Mouse (Mus musculus): ENCODE measurements around the gene Abcb8. TPM values are rescaled to one million over a fixed set of nuclear protein-coding genes. Genes with fewer than 3 reads are reported as not detected.

Abcb8 gene
- polyA plus RNA-seq, 1 experiment = 28.8 TPM

GRCm38 (mm10) chr5:24455076-24455475 lies 61.6 kb downstream of the Abcb8 start:
- no peak for DNase-seq (ENCODE audit: low spot score)

GRCm38 (mm10) chr5:24455613-24456012 lies 62.1 kb downstream of the Abcb8 start:
- DNase-seq (ENCODE audit: low spot score) = no peak

Other genes with a start within 250 kb of the Abcb8 start
- 8.3 and 8.7 TPM in 2 replicates for gene Nupl2, start 228.7 kb upstream of the Abcb8 start, polyA plus RNA-seq (2012; rRNA removed)
- 56.0 and 70.5 TPM in 2 replicates for gene Kcnh2, start 42.1 kb upstream of the Abcb8 start, polyA plus RNA-seq (2012; rRNA removed)
- gene Nos3, start 28.9 kb upstream of the Abcb8 start, polyA plus RNA-seq (2012; rRNA removed) = 7.3 and 8.3 TPM in 2 replicates
- 3.1 and 5.1 TPM in 2 replicates for gene Atg9b, start 1.5 kb upstream of the Abcb8 start, polyA plus RNA-seq (2012; rRNA removed)
- 0.29 and 0.50 TPM in 2 replicates for gene Asic3, start 19.7 kb downstream of the Abcb8 start, polyA plus RNA-seq (2012; rRNA removed)
- 61.4 and 77.8 TPM in 2 replicates for gene Cdk5, start 29.9 kb downstream of the Abcb8 start, polyA plus RNA-seq (2012; rRNA removed)
- gene Slc4a2, start 30.2 kb downstream of the Abcb8 start, polyA plus RNA-seq (2012; rRNA removed) = 61.6 and 63.0 TPM in 2 replicates
- 134 and 154 TPM in 2 replicates for gene Fastk, start 51.6 kb downstream of the Abcb8 start, polyA plus RNA-seq (2012; rRNA removed)
- gene Tmub1, start 54.2 kb downstream of the Abcb8 start, polyA plus RNA-seq (2012; rRNA removed) = 24.5 TPM in 2 replicates
- 55.8 and 73.8 TPM in 2 replicates for gene Agap3, start 58.5 kb downstream of the Abcb8 start, polyA plus RNA-seq (2012; rRNA removed)
- 0.01 and 0.07 TPM in 2 replicates for gene Gbx1, start 133.5 kb downstream of the Abcb8 start, polyA plus RNA-seq (2012; rRNA removed)
- 0.45 and 0.72 TPM in 2 replicates for gene Asb10, start 147.3 kb downstream of the Abcb8 start, polyA plus RNA-seq (2012; rRNA removed)
- not detected in 2 replicates for gene 4931409K22Rik, start 163.1 kb downstream of the Abcb8 start, polyA plus RNA-seq (2012; rRNA removed)
- gene Abcf2, start 183.8 kb downstream of the Abcb8 start, polyA plus RNA-seq (2012; rRNA removed) = 44.5 and 50.0 TPM in 2 replicates
- gene Chpf2, start 193.1 kb downstream of the Abcb8 start, polyA plus RNA-seq (2012; rRNA removed) = 30.2 and 34.5 TPM in 2 replicates
- gene Smarcd3, start 230.7 kb downstream of the Abcb8 start, polyA plus RNA-seq (2012; rRNA removed) = 80.3 and 83.2 TPM in 2 replicates